Mouse (Mus musculus) heart, postnatal 0 days (tissue): Measurements from ENCODE around the gene Abi1. TPM values are rescaled to one million over a fixed set of nuclear protein-coding genes. Genes with fewer than 3 reads are reported as not detected.

ENCODE experiments used
- ATAC-seq: fragments of 200-750 bp; cut with Nextera tagmentation; 2 replicates; pipeline ENCODE4 v1.8.0; 2017; ENCODE audit warnings: low read depth, moderate number of reproducible peaks, moderate library complexity; ENCODE audit not compliant: insufficient read depth
- DNase-seq: peaks from one replicate; pipeline ENCODE4 v3.0.0-alpha.2; 2016; ENCODE audit warnings: low spot score
- H3K27ac ChIP-seq: fragments of 300-500 bp; sonication (generic); 2 replicates; pipeline ENCODE4 v1.5.1; 2014; ENCODE audit warnings: low read depth, mild to moderate bottlenecking
- H3K27me3 ChIP-seq: fragments of 300-500 bp; sonication (generic); 2 replicates; pipeline ENCODE4 v1.6.1; 2014; ENCODE audit warnings: low read length, mixed read lengths; ENCODE audit not compliant: control insufficient read depth, insufficient read depth
- H3K36me3 ChIP-seq: fragments of 300-500 bp; sonication (generic); replicated peaks from 2 replicates; pipeline ENCODE4 v1.6.1; 2014; ENCODE audit warnings: low read length, mixed read lengths; ENCODE audit not compliant: control insufficient read depth, insufficient read depth
- H3K4me1 ChIP-seq: fragments of 300-500 bp; sonication (generic); 2 replicates; pipeline ENCODE4 v1.6.1; 2014; ENCODE audit warnings: antibody characterized with exemption; ENCODE audit not compliant: control insufficient read depth, insufficient read depth
- H3K4me2 ChIP-seq: fragments of 300-500 bp; sonication (generic); 2 replicates; pipeline ENCODE4 v1.6.1; 2014; ENCODE audit warnings: low read depth, mild to moderate bottlenecking, low read length, moderate library complexity
- H3K4me3 ChIP-seq: fragments of 300-500 bp; sonication (generic); 2 replicates; pipeline ENCODE4 v1.5.1; 2014; ENCODE audit warnings: low read depth, low read length
- H3K9ac ChIP-seq: fragments of 300-500 bp; sonication (generic); replicated peaks from 2 replicates; pipeline ENCODE4 v1.6.1; 2014; ENCODE audit warnings: low read depth, low read length, mixed read lengths
- H3K9me3 ChIP-seq: fragments of 300-500 bp; sonication (generic); replicated peaks from 2 replicates; pipeline ENCODE4 v1.6.1; 2016; ENCODE audit warnings: low read length; ENCODE audit not compliant: control insufficient read depth
- CTCF ChIP-seq: IDR thresholded peaks from 2 replicates; pipeline ENCODE4 v1.5.1; 2016; ENCODE audit warnings: antibody characterized with exemption, control low read depth, low read depth
- EP300 ChIP-seq: IDR thresholded peaks from 2 replicates; pipeline ENCODE4 v1.6.1; 2016; ENCODE audit warnings: antibody characterized with exemption, low read depth
- WGBS: fragments of 180-500 bp; shearing (Covaris S2); extraction: QIAGEN DNeasy Blood & Tissue Kit; methylation state at CpG from one replicate; pipeline ENCODE4 v1.1.7; 2014; 5-methylcytosine and 5-hydroxymethylcytosine counted together
- polyA plus RNA-seq: library from polyadenylated mRNA; unstranded; fragments of >200 nt; fragmentation: Nextera tagmentation; extraction: Ambion mirVana; gene quantifications from 2 replicates; pipeline ENCODE4 v1.2.1, GENCODE M21; 2015
- total RNA-seq: library from RNA; depleted of rRNA; stranded (reverse); fragments of >200 nt; gene quantifications from 2 replicates; pipeline ENCODE4 v1.2.3, GENCODE M21; 2014; ENCODE audit warnings: low replicate concordance; rRNA removed

Gene Abi1
- 52.7 and 82.4 TPM in 2 replicates for total RNA-seq
- 18.0 and 19.2 TPM in 2 replicates for polyA plus RNA-seq

- Histone ChIP-seq H3K27me3 (no peaks in the 10 kb centered on the region), H3K9me3 (no peaks in the 10 kb centered on the region), H3K9ac (peak within 1 kb of the TSS; percentile 95), H3K4me2 (peak within 1 kb of the TSS; percentile 85), H3K36me3 (no peaks in the 10 kb centered on the region), H3K4me1 (peaks cover 18% of the 10 kb centered on the region), H3K27ac (peak within 1 kb of the TSS; percentile 96), H3K4me3 (peak within 1 kb of the TSS; percentile 98)
- WGBS = under 1% methylated on average over 23 of the region's 24 CpGs
- TF ChIP-seq CTCF (peak; percentile 40; the same call in 1 of the 2 replicates), EP300 (peak; percentile 78; the same call in 1 of the 2 replicates)
- DNase-seq (peak; percentile 98), ATAC-seq (peak; percentile 93)
These were observed at the start of gene Abi1 for GRCm38 (mm10) chr2:23040001-23040646. Gene Abi1 (minus strand): TSS chr2:23040241.

- H3K4me1 ChIP-seq = no peaks in the 10 kb centered on the region
- no peaks in the 10 kb centered on the region for H3K9me3 ChIP-seq
- H3K27ac ChIP-seq = no peak overlapping the region
- H3K9ac ChIP-seq = no peak overlapping the region
- WGBS = 92% methylated on average over 8 of the region's 8 CpGs
- no peak for TF ChIP-seq CTCF
- no peak for TF ChIP-seq EP300
- no peak overlapping the region for H3K4me3 ChIP-seq
- ATAC-seq (no peak), DNase-seq (no peak)
- H3K4me2 ChIP-seq = no peak overlapping the region
- peaks cover 44% of the 10 kb centered on the region for H3K36me3 ChIP-seq
- no peaks in the 10 kb centered on the region for H3K27me3 ChIP-seq
These were observed 44.5 kb upstream of the Abi1 start for GRCm38 (mm10) chr2:23084540-23084939.

- DNase-seq (no peak), ATAC-seq (no peak)
- WGBS = 99% methylated on average over 2 of the region's 2 CpGs
- no peaks in the 10 kb centered on the region for H3K9me3 ChIP-seq
- TF ChIP-seq EP300 (no peak), CTCF (no peak)
- no peaks in the 10 kb centered on the region for H3K27me3 ChIP-seq
- no peak overlapping the region for H3K4me2 ChIP-seq
- no peaks in the 10 kb centered on the region for H3K4me1 ChIP-seq
- no peak overlapping the region for H3K4me3 ChIP-seq
- H3K27ac ChIP-seq = no peak overlapping the region
- no peak overlapping the region for H3K9ac ChIP-seq
- peaks cover 57% of the 10 kb centered on the region for H3K36me3 ChIP-seq
These were observed 38.5 kb upstream of the Abi1 start for GRCm38 (mm10) chr2:23078588-23078987.

GRCm38 (mm10) chr2:23077693-23078092 is 37.7 kb upstream of the Abi1 start:
- H3K4me2 ChIP-seq = no peak overlapping the region
- no peaks in the 10 kb centered on the region for H3K27me3 ChIP-seq
- H3K27ac ChIP-seq = no peak overlapping the region
- no peak overlapping the region for H3K4me3 ChIP-seq
- no peaks in the 10 kb centered on the region for H3K9me3 ChIP-seq
- WGBS = 84% methylated on average over 5 of the region's 5 CpGs
- peaks cover 51% of the 10 kb centered on the region for H3K36me3 ChIP-seq
- TF ChIP-seq CTCF (no peak), EP300 (no peak)
- ATAC-seq (no peak), DNase-seq (no peak)
- H3K9ac ChIP-seq = no peak overlapping the region
- no peaks in the 10 kb centered on the region for H3K4me1 ChIP-seq

GRCm38 (mm10) chr2:23076783-23077182 is 36.7 kb upstream of the Abi1 start:
- Histone ChIP-seq H3K36me3 (peaks cover 51% of the 10 kb centered on the region), H3K4me2 (no peak overlapping the region), H3K27ac (no peak overlapping the region), H3K4me3 (no peak overlapping the region), H3K9me3 (no peaks in the 10 kb centered on the region), H3K4me1 (no peaks in the 10 kb centered on the region), H3K27me3 (no peaks in the 10 kb centered on the region), H3K9ac (no peak overlapping the region)
- no peak for DNase-seq
- no peak for ATAC-seq
- TF ChIP-seq CTCF = no peak; the same call in 1 of the 2 replicates
- TF ChIP-seq EP300 = no peak

- Histone ChIP-seq H3K4me2 (no peak overlapping the region), H3K9me3 (no peaks in the 10 kb centered on the region), H3K4me1 (no peaks in the 10 kb centered on the region), H3K27me3 (no peaks in the 10 kb centered on the region), H3K9ac (no peak overlapping the region), H3K4me3 (no peak overlapping the region), H3K36me3 (peaks cover 43% of the 10 kb centered on the region), H3K27ac (no peak overlapping the region)
- DNase-seq = no peak
- TF ChIP-seq EP300 (no peak), CTCF (no peak)
- no peak for ATAC-seq
These were observed 35.8 kb upstream of the Abi1 start for GRCm38 (mm10) chr2:23075846-23076245.
